Mouse (Mus musculus) myocyte (in vitro differentiated cells): ENCODE measurements around the gene Usp48.

Experiments
- CEBPB ChIP-seq: IDR thresholded peaks from 2 replicates; pipeline ENCODE4 v1.6.1; 2011; ENCODE audit warnings: mild to moderate bottlenecking, moderate library complexity; ENCODE audit not compliant: poor library complexity, insufficient read depth, severe bottlenecking
- E2F4 ChIP-seq: IDR thresholded peaks from one replicate; pipeline ENCODE4 v1.6.1; 2011; ENCODE audit warnings: mild to moderate bottlenecking, control low read depth, moderate library complexity; ENCODE audit not compliant: insufficient read depth
- MAX ChIP-seq: IDR thresholded peaks from one replicate; pipeline ENCODE4 v1.6.1; 2011; ENCODE audit warnings: low read depth, mild to moderate bottlenecking, control low read depth
- MYOD1 ChIP-seq, 3 experiments: IDR thresholded peaks; one replicate each; pipeline ENCODE4 v1.6.1; 2011; ENCODE audit warnings: control low read depth in 2 of 3, low read depth in 2 of 3, mild to moderate bottlenecking in 2 of 3, moderate library complexity in 1 of 3; ENCODE audit not compliant: insufficient read length in 2 of 3, control insufficient read depth in 1 of 3
- MYOG ChIP-seq, 3 experiments: IDR thresholded peaks; one replicate each; pipeline ENCODE4 v1.6.1; 2011; ENCODE audit warnings: control low read depth in 2 of 3, low read depth in 2 of 3, mild to moderate bottlenecking in 2 of 3; ENCODE audit not compliant: insufficient read length in 2 of 3, control insufficient read depth in 1 of 3, insufficient read depth in 1 of 3
- POLR2A ChIP-seq: IDR thresholded peaks from one replicate; pipeline ENCODE4 v1.6.1; 2011; ENCODE audit warnings: low read depth, mild to moderate bottlenecking, control low read depth, moderate library complexity; ENCODE audit not compliant: insufficient read length
- POLR2AphosphoS2 ChIP-seq: IDR thresholded peaks from one replicate; pipeline ENCODE4 v1.6.1; 2011; ENCODE audit warnings: low read depth, control low read depth; ENCODE audit not compliant: insufficient read length
- SRF ChIP-seq: IDR thresholded peaks from one replicate; pipeline ENCODE4 v1.6.1; 2011; ENCODE audit warnings: low read depth; ENCODE audit not compliant: control insufficient read depth, insufficient read length
- TCF12 ChIP-seq: IDR thresholded peaks from one replicate; pipeline ENCODE4 v1.6.1; 2011; ENCODE audit warnings: mild to moderate bottlenecking, control low read depth; ENCODE audit not compliant: poor library complexity, insufficient read depth, severe bottlenecking
- TCF3 ChIP-seq: IDR thresholded peaks from one replicate; pipeline ENCODE4 v1.6.1; 2011; ENCODE audit warnings: low read depth, control low read depth; ENCODE audit not compliant: insufficient read length
- USF1 ChIP-seq: IDR thresholded peaks from one replicate; pipeline ENCODE4 v1.6.1; 2011; ENCODE audit warnings: low read depth, mild to moderate bottlenecking, control low read depth, moderate library complexity

DNA sequence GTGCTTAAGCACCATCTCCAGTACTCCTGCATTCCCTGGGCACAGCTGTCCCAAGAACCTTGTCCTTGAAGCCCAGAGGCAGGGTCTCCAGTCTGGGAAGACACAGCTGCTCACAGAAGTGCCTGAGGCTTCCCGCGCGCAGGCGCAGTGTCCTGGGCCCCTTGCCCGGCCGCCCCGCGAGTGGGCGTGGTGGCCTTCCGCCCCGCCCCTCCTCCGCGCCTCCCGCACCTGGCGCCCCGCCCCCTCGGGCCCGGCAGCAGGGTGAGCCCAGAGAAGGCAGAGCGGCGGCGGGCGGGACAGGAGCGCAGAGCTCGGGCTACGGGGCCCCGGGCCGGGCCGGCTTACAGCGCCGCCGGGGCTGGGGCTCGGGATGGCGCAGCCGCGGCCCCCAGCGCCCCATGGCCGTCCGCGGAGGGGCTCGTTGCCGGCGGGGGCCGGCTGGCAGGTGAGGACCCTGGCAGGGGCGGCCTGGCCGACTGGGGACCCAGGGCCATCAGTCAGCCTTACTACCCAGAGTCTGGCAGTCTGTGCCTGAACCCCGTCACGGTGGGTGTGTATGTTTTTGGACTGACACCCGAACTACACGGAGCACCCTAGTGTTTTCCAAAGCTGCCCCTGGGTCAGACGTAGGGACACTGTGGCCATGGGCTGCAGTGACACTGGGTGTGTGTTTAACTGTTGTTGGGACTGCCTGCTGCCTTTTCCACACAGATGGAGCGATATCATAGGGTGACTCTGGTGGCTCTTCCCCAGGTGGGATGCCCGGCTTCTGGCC, 113.8 kb downstream of the Usp48 start:
- TF ChIP-seq POLR2A (peak; percentile 24), TCF12 (no peak), CEBPB (no peak), MAX (no peak), USF1 (no peak), E2F4 (no peak), SRF (no peak), POLR2AphosphoS2 (no peak), TCF3 (no peak), MYOG (IDR thresholded peaks at IDR 0.05; ENCODE audit: control insufficient read depth in 1 of 3, insufficient read depth in 1 of 3, insufficient read length in 2 of 3, low read depth in 2 of 3) (peak in 1 of 3 experiments; percentile 63), MYOD1 (IDR thresholded peaks at IDR 0.05; ENCODE audit: control insufficient read depth in 1 of 3, insufficient read length in 2 of 3, low read depth in 2 of 3) (peak in 2 of 3 experiments; percentile 6 to 56)
